Mouse (Mus musculus) liver, postnatal 0 days (tissue): ENCODE data around the gene Ipo13. TPM values are rescaled to one million over a fixed set of nuclear protein-coding genes. Genes with fewer than 3 reads are reported as not detected.

Experiments used
- ATAC-seq: fragments of 200-750 bp; cut with Nextera tagmentation; 2 replicates; pipeline ENCODE4 v1.8.0; 2017; ENCODE audit warnings: mild to moderate bottlenecking, moderate library complexity
- DNase-seq: peaks from one replicate; pipeline ENCODE4 v3.0.0-alpha.2; 2016
- H3K27ac ChIP-seq: fragments of 300-500 bp; sonication (generic); 2 replicates; pipeline ENCODE4 v1.5.1; 2014; ENCODE audit warnings: antibody characterized with exemption, moderate library complexity, mild to moderate bottlenecking, low read depth
- H3K27me3 ChIP-seq: fragments of 300-500 bp; sonication (generic); 2 replicates; pipeline ENCODE4 v1.6.1; 2014; ENCODE audit warnings: low read length, control low read depth, mixed read lengths; ENCODE audit not compliant: insufficient read depth
- H3K36me3 ChIP-seq: fragments of 300-500 bp; sonication (generic); replicated peaks from 2 replicates; pipeline ENCODE4 v1.6.1; 2014; ENCODE audit warnings: mild to moderate bottlenecking, control low read depth, low read length, moderate library complexity, mixed read lengths; ENCODE audit not compliant: insufficient read depth
- H3K4me1 ChIP-seq: fragments of 300-500 bp; sonication (generic); 2 replicates; pipeline ENCODE4 v1.6.1; 2014; ENCODE audit warnings: antibody characterized with exemption, mild to moderate bottlenecking, control low read depth; ENCODE audit not compliant: insufficient read depth
- H3K4me2 ChIP-seq: fragments of 300-500 bp; sonication (generic); 2 replicates; pipeline ENCODE4 v1.6.1; 2014; ENCODE audit warnings: low read depth, mild to moderate bottlenecking, low read length, moderate library complexity, mixed read lengths
- H3K4me3 ChIP-seq: fragments of 300-500 bp; sonication (generic); 2 replicates; pipeline ENCODE4 v1.5.1; 2014; ENCODE audit warnings: low read depth, low read length
- H3K9ac ChIP-seq: fragments of 300-500 bp; sonication (generic); replicated peaks from 2 replicates; pipeline ENCODE4 v1.6.1; 2014; ENCODE audit warnings: mild to moderate bottlenecking, moderate library complexity
- H3K9me3 ChIP-seq: fragments of 300-500 bp; sonication (generic); 2 replicates; pipeline ENCODE4 v1.6.1; 2016; ENCODE audit warnings: mild to moderate bottlenecking, control low read depth, low read length, mixed read lengths
- CTCF ChIP-seq: sonication (generic); IDR thresholded peaks from 2 replicates; pipeline ENCODE4 v1.5.1; 2016; ENCODE audit warnings: antibody characterized with exemption, low read depth
- EP300 ChIP-seq: IDR thresholded peaks from 2 replicates; pipeline ENCODE4 v1.6.1; 2016; ENCODE audit warnings: antibody characterized with exemption, low read depth, mild to moderate bottlenecking
- WGBS: fragments of 180-500 bp; shearing (Covaris S2); extraction: QIAGEN DNeasy Blood & Tissue Kit; methylation state at CpG from one replicate; pipeline ENCODE4 v1.1.7; 2014; ENCODE audit not compliant: insufficient replicate concordance; 5-methylcytosine and 5-hydroxymethylcytosine counted together
- polyA plus RNA-seq: library from polyadenylated mRNA; unstranded; fragments of >200 nt; fragmentation: Nextera tagmentation; extraction: Ambion mirVana; gene quantifications from 2 replicates; pipeline ENCODE4 v1.2.1, GENCODE M21; 2015

Gene Ipo13
- polyA plus RNA-seq, 1 experiment from 2014 or later, result 7.7 TPM

GRCm38 (mm10) chr4:117916386-117916785 is 1.6 kb upstream of the Ipo13 start:
- Histone ChIP-seq H3K4me2 (peak overlapping the region; percentile 99; the same call in 1 of the 2 replicates), H3K4me1 (peaks cover 31% of the 10 kb centered on the region), H3K4me3 (no peak overlapping the region), H3K27me3 (no peaks in the 10 kb centered on the region), H3K27ac (no peak overlapping the region), H3K36me3 (no peaks in the 10 kb centered on the region; the same call in none of the 2 replicates), H3K9ac (no peak overlapping the region), H3K9me3 (no peaks in the 10 kb centered on the region)
- no peak for DNase-seq
- WGBS, result 35% methylated on average over 5 of the region's 5 CpGs
- no peak for ATAC-seq
- TF ChIP-seq CTCF (no peak), EP300 (no peak)

GRCm38 (mm10) chr4:117915489-117916105 is 798 bp upstream of the Ipo13 start:
- Histone ChIP-seq H3K4me3 (peak overlapping the region; percentile 81), H3K4me2 (peak overlapping the region; percentile 99), H3K9ac (peak overlapping the region; percentile 83), H3K27me3 (no peaks in the 10 kb centered on the region), H3K27ac (peak overlapping the region; percentile 55; the same call in 1 of the 2 replicates), H3K36me3 (peaks cover 4% of the 10 kb centered on the region), H3K4me1 (peaks cover 31% of the 10 kb centered on the region), H3K9me3 (no peaks in the 10 kb centered on the region)
- WGBS, result 2% methylated on average over 19 of the region's 19 CpGs
- TF ChIP-seq CTCF (no peak), EP300 (no peak)
- ATAC-seq (no peak; the same call in 1 of the 2 replicates), DNase-seq (no peak)

- Histone ChIP-seq H3K4me3 (peak overlapping the region; percentile 81), H3K36me3 (peaks cover 4% of the 10 kb centered on the region), H3K9me3 (no peaks in the 10 kb centered on the region), H3K9ac (peak overlapping the region; percentile 83), H3K4me1 (peaks cover 31% of the 10 kb centered on the region), H3K27me3 (no peaks in the 10 kb centered on the region), H3K27ac (no peak overlapping the region), H3K4me2 (peak overlapping the region; percentile 99)
- DNase-seq (no peak), ATAC-seq (no peak)
- no peak for TF ChIP-seq EP300
- TF ChIP-seq CTCF, result no peak
- 20% methylated on average over 8 of the region's 8 CpGs for WGBS
These were observed 768 bp downstream of the Ipo13 start for GRCm38 (mm10) chr4:117914031-117914430.

GRCm38 (mm10) chr4:117913421-117913820 is 1.4 kb downstream of the Ipo13 start:
- Histone ChIP-seq H3K4me1 (peaks cover 31% of the 10 kb centered on the region), H3K9me3 (no peaks in the 10 kb centered on the region), H3K27ac (no peak overlapping the region), H3K9ac (no peak overlapping the region), H3K27me3 (no peaks in the 10 kb centered on the region), H3K36me3 (peaks cover 4% of the 10 kb centered on the region), H3K4me3 (no peak overlapping the region), H3K4me2 (peak overlapping the region; percentile 99)
- 72% methylated on average over 3 of the region's 3 CpGs for WGBS
- ATAC-seq (no peak), DNase-seq (no peak)
- TF ChIP-seq CTCF, result no peak
- no peak for TF ChIP-seq EP300

GRCm38 (mm10) chr4:117912685-117913273 is 2.0 kb downstream of the Ipo13 start:
- H3K4me2 ChIP-seq, result no peak overlapping the region
- no peaks in the 10 kb centered on the region for H3K27me3 ChIP-seq
- H3K4me3 ChIP-seq, result no peak overlapping the region
- no peaks in the 10 kb centered on the region for H3K9me3 ChIP-seq
- H3K9ac ChIP-seq, result no peak overlapping the region
- peaks cover 4% of the 10 kb centered on the region for H3K36me3 ChIP-seq
- TF ChIP-seq EP300, result no peak
- TF ChIP-seq CTCF, result no peak
- no peak for ATAC-seq
- WGBS, result 77% methylated on average over 7 of the region's 7 CpGs
- H3K27ac ChIP-seq, result no peak overlapping the region
- peaks cover 28% of the 10 kb centered on the region for H3K4me1 ChIP-seq
- no peak for DNase-seq

- ATAC-seq, result no peak
- Histone ChIP-seq H3K9me3 (no peaks in the 10 kb centered on the region), H3K36me3 (peaks cover 4% of the 10 kb centered on the region), H3K27ac (no peak overlapping the region), H3K4me3 (no peak overlapping the region), H3K9ac (no peak overlapping the region), H3K27me3 (no peaks in the 10 kb centered on the region), H3K4me2 (no peak overlapping the region), H3K4me1 (peaks cover 28% of the 10 kb centered on the region)
- WGBS, result 92% methylated on average over 13 of the region's 13 CpGs
- TF ChIP-seq CTCF (no peak), EP300 (no peak)
- DNase-seq, result no peak
These were observed 2.7 kb downstream of the Ipo13 start for GRCm38 (mm10) chr4:117912131-117912561.
